In the genomic region with DNA sequence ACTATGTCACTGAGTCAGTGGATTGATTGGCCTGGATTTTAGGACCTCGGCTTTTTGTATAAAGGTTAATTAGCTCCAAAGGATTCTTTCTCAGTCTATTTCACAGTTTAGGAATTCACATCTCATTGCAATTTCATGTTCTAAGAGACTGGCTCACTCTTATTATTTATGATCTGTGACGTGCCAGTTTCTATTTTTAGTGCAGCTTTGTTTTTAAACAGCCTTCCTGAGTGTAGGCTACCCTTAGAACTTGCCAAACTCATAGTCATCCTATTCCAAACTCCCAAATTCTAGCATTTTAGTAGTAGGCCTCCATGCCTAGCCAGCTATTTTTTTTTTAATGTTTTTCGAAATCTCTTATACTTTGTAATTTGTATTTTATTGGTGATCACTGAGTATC, we compare ENCODE assay signal across 20 mouse cellular contexts.
DNase-seq lines count a peak whose midpoint lies in the region; ATAC-seq and TF ChIP-seq lines count a peak whose summit lies in the region.
"Had no signal": no experiment of that assay in that cellular context is flagged by ENCODE, and none has a peak within 500 bp of the region (broad histone marks: within the 10 kb centered on the region; RNA-seq: fewer than 3 reads in every experiment).

No protein-coding gene starts in this region.

- H3K9ac ChIP-seq in kidney, postnatal 0 days (ENCODE audit: low read depth, low read length), result no peak overlapping the region
- H3K9ac ChIP-seq: forebrain, embryonic 12.5 days; hindbrain, embryonic 12.5 days had no signal

- in situ Hi-C loops in Patski (cut with MboI; ENCODE audit: low pct_unique_long_range_greater_than_20kb), result no loop called here

- H3K27ac ChIP-seq in kidney, postnatal 0 days, result no peak overlapping the region
- no peak overlapping the region for H3K27ac ChIP-seq in midbrain, embryonic 10.5 days (replicated peaks)
- H3K27ac ChIP-seq: embryonic facial prominence, embryonic 10.5 days; forebrain, embryonic 12.5 days; heart, embryonic 10.5 days; hindbrain, embryonic 12.5 days had no signal

- no peak overlapping the region for H3K4me2 ChIP-seq in kidney, postnatal 0 days (ENCODE audit: low read length)
- H3K4me2 ChIP-seq: forebrain, embryonic 12.5 days; hindbrain, embryonic 12.5 days had no signal

- no peak for ATAC-seq in kidney, postnatal 0 days (replicated peaks; ENCODE audit: low FRiP score, low read depth)
- ATAC-seq in Patski, result no peak
- ATAC-seq: forebrain, embryonic 16.5 days; hindbrain, embryonic 16.5 days had no signal

- H3K27me3 ChIP-seq in kidney, postnatal 0 days (ENCODE audit: insufficient read depth, low read length), result no peaks in the 10 kb centered on the region
- H3K27me3 ChIP-seq in Patski, result no peaks in the 10 kb centered on the region
- H3K27me3 ChIP-seq in midbrain, embryonic 10.5 days (ENCODE audit: low read depth, poor library complexity, severe bottlenecking), result no peaks in the 10 kb centered on the region
- H3K27me3 ChIP-seq: forebrain, embryonic 12.5 days; hindbrain, embryonic 12.5 days had no signal

- no peak for TF ChIP-seq CTCF in kidney, postnatal 0 days (IDR thresholded peaks at IDR 0.05; ENCODE audit: low read depth)
- TF ChIP-seq CTCF in Patski (IDR thresholded peaks at IDR 0.05), result no peak

- CTCF ChIA-PET in Patski (lab: Charles Lee), result no interaction called here

- H3K9me3 ChIP-seq in kidney, postnatal 0 days (replicated peaks; ENCODE audit: low read length), result no peaks in the 10 kb centered on the region
- no peaks in the 10 kb centered on the region for H3K9me3 ChIP-seq in midbrain, embryonic 10.5 days (replicated peaks)
- H3K9me3 ChIP-seq: embryonic facial prominence, embryonic 10.5 days; forebrain, embryonic 12.5 days; heart, embryonic 10.5 days; hindbrain, embryonic 12.5 days had no signal

- POLR2A ChIA-PET in Patski (lab: Charles Lee), result no interaction called here

- H3K4me3 ChIP-seq in kidney, postnatal 0 days (replicated peaks; ENCODE audit: low read depth, low read length), result no peak overlapping the region
- H3K4me3 ChIP-seq in midbrain, embryonic 10.5 days, result no peak overlapping the region
- H3K4me3 ChIP-seq: embryonic facial prominence, embryonic 10.5 days; erythroblast, embryonic 14.5 days; forebrain, embryonic 12.5 days; heart, embryonic 10.5 days; hindbrain, embryonic 12.5 days had no signal

- peak; percentile 56 for DNase-seq in kidney, postnatal 0 days (ENCODE audit: low spot score)
- no peak for DNase-seq in kidney, postnatal 14 days
- DNase-seq in 3T3-L1 (ENCODE audit: low read depth, low spot score), result peak; percentile 33
- peak; percentile 12 for DNase-seq in Patski (ENCODE audit: low read depth, low spot score)
- DNase-seq in fibroblast of lung, adult 2 months (ENCODE audit: low read depth), result peak; percentile 7
- DNase-seq in midbrain, embryonic 10.5 days (ENCODE audit: low spot score), result no peak
- DNase-seq: adrenal gland, postnatal 14 days; cerebellum, adult 18-20 months; cerebellum, adult 9-11 months; gastrocnemius, postnatal 10 days; heart, adult 18-20 months; heart, postnatal 10 days; heart, postnatal 4 days had no signal

- H3K4me1 ChIP-seq in kidney, postnatal 0 days (replicated peaks; ENCODE audit: insufficient read depth, low read length), result no peaks in the 10 kb centered on the region
- H3K4me1 ChIP-seq in midbrain, embryonic 10.5 days, result no peaks in the 10 kb centered on the region
- H3K4me1 ChIP-seq: embryonic facial prominence, embryonic 10.5 days; forebrain, embryonic 12.5 days; heart, embryonic 10.5 days; hindbrain, embryonic 12.5 days had no signal

- no peaks in the 10 kb centered on the region for H3K36me3 ChIP-seq in kidney, postnatal 0 days (ENCODE audit: insufficient read depth, low read length)
- H3K36me3 ChIP-seq in midbrain, embryonic 10.5 days, result no peaks in the 10 kb centered on the region
- H3K36me3 ChIP-seq: embryonic facial prominence, embryonic 10.5 days; forebrain, embryonic 12.5 days; heart, embryonic 10.5 days; hindbrain, embryonic 12.5 days had no signal

- 40% methylated on average over 3 of the region's 3 CpGs for WGBS in kidney, postnatal 0 days
- 93% methylated on average over 3 of the region's 3 CpGs for WGBS in midbrain, embryonic 10.5 days

Comparison
In these comparisons a context has a peak if more than half of its experiments do, and no peak if none do; other contexts are left out.
1. DNase-seq: peak in kidney, postnatal 0 days (single experiment), 3T3-L1 (single experiment), Patski (single experiment) and fibroblast of lung, adult 2 months (single experiment); none in kidney, postnatal 14 days (single experiment) and midbrain, embryonic 10.5 days (single experiment).